Mouse (Mus musculus) lung, postnatal 25 days (tissue): ENCODE data around the gene Nt5c.
"Not testable (repeated sequence)": the region's sequence is repeated elsewhere in the genome, so short reads cannot be mapped to it uniquely, and the experiment has no call there.

Experiments used
- DNase-seq: peaks from one replicate; pipeline ENCODE4 v3.0.0; 2022; ENCODE audit warnings: low spot score

The Nt5c gene

GRCm38 (mm10) chr11:115464851-115465250 is 26.8 kb downstream of the Nt5c start:
- no peak for DNase-seq

DNA sequence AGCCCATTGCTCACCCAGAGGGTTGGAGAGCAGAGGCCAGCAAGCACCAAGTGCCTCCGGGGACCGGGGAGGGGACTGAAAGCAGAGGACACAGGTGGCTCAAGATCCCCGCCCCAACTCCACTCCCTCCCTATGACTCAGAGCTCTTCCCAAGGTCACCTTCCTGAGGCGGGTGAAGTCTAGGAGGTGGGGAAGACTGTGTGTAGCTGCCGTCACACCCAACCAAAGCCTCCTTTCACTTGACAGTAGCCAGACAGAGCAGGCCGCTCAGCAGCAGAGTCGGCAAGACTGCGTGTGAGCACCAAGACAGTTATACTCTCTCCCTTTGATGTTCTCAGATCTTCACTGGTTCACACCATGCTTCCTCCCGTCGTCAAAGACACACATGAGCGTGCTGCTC is 28.3 kb downstream of the Nt5c start:
- no peak for DNase-seq

DNA sequence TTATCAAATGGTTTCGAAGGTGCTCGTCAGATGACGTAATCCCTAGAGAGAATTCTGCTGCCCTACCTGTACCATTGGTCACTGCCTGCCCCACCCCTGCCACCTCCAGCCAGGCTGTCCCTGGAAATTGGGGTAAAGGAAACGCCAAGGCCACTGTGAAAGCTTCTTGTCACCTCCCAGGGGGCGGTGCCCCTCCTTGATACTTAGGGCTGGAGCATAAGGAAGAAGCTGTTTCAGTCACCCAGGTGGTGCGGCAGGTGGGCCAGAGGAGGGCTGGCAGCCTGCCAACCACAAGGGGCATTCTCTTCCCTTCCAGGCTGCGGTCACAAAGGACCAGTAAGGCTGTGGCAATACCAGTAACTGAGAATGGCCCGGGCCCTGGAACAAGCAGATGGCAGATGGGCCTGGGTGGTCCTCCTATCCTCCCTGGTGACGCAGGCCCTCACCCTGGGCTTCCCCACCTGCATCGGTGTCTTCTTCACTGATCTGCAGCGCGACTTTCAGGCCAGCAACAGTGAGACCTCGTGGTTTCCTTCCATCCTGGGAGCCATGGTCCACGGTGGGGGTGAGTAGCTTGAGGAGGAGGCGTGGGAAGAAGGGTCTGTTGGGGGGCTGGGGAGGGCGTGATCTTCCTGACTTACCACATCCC is 29.3 kb downstream of the Nt5c start, which contains the start of gene Slc16a5:
Slc16a5 (plus strand) TSS at position 232 of the 649 bp plus-strand sequence.
- DNase-seq: no peak

- no peak for DNase-seq
Observed at GRCm38 (mm10) chr11:115461846-115462242, 29.8 kb downstream of the Nt5c start.

DNA sequence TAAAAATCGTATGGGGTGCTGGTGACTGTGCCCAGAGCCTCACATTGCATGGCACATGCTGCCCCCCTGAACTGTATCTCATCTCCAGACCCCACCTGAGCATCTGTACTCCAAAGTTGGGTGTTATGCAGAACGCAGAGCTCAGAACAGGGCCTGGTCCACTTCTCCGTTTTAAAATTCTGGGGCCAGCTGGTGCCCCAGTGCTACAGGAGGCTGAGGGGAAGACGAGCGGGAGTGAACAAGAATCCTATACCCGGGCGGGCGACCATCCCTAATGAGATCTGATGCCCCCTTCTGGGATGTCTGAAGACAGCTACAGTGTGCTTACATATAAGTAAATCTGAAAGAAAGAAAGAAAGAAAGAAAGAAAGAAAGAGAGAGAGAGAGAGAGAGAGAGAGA is 30.7 kb downstream of the Nt5c start:
- no peak for DNase-seq

- no peak for DNase-seq
Observed at GRCm38 (mm10) chr11:115457405-115457804, 34.3 kb downstream of the Nt5c start.

GRCm38 (mm10) chr11:115456182-115456581 is 35.5 kb downstream of the Nt5c start:
- no peak for DNase-seq

GRCm38 (mm10) chr11:115455619-115456018 is 36.0 kb downstream of the Nt5c start:
- DNase-seq: no peak

DNA sequence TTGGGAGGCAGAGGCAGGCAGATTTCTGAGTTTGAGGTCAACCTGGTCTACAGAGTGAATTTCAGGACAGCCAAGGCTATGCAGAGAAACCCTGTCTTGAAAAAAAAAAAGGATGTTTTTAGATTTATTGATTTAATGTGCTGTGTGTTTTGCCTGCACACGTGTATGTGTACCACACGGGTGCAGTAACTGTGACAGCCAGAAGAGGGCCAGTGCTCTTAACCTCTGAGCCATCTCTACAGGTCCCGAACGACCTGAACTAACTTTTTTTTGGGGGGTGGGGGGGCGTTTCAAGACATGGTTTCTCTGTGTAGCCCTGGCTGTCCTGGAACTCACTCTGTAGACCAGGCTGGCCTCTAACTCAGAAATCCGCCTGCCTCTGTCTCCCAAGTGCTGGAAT is 36.8 kb downstream of the Nt5c start:
- not testable (repeated sequence) for DNase-seq

GRCm38 (mm10) chr11:115453306-115453705 is 38.4 kb downstream of the Nt5c start:
- no peak for DNase-seq

DNA sequence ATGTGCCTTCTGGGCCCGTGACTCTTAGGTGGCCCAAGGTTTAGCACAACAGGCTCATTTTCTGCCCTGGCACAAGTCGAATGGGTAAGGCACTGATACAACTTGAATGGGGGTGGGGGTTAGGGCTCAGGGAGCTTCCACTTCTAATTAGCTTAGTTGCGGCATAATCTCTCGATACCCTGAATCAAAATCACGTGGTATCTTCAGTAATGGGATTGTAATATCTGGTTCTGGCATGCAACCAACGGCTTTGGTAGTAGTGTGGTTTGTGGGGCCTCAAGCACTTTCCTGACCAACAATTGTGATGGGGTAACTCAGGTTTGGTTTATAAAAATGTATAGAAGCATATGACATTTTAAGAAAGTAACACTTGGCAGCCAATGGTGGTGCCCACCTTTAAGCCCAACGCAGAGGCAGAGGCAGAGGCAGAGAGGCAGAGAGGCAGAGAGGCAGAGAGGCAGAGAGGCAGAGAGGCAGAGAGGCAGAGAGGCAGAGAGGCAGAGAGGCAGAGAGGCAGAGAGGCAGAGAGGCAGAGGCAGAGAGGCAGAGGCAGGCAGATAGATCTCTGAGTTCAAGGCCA is 39.3 kb downstream of the Nt5c start:
- DNase-seq: no peak

GRCm38 (mm10) chr11:115451781-115452241 is 39.9 kb downstream of the Nt5c start:
- no peak for DNase-seq

- DNase-seq: no peak
Observed at GRCm38 (mm10) chr11:115450176-115450575, 41.5 kb downstream of the Nt5c start.

GRCm38 (mm10) chr11:115448998-115449397 is 42.7 kb downstream of the Nt5c start:
- DNase-seq: no peak

- DNase-seq: no peak
Observed at GRCm38 (mm10) chr11:115448075-115448474, 43.6 kb downstream of the Nt5c start.

- no peak for DNase-seq
Observed at GRCm38 (mm10) chr11:115447321-115447885, 44.3 kb downstream of the Nt5c start.

DNA sequence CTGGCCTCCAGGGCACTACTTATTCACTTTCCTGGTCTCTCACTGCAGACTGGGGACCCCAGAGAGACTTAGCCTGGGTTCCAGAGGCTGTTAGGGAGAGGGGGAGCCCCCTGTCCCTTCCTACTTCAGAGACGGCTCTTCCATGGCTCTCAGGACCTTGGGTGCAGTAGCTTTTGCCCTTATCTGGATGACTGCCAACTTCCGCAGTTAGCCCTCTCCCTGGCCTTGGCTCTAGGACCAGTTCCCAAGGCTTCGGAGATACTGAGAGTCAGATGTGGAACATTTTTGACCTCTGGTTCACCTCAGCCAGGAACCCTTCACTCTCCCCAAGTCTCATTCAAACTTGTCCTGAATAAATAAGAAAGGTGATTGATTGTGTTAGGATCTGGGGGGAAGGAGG is 44.8 kb downstream of the Nt5c start:
- DNase-seq: no peak

DNA sequence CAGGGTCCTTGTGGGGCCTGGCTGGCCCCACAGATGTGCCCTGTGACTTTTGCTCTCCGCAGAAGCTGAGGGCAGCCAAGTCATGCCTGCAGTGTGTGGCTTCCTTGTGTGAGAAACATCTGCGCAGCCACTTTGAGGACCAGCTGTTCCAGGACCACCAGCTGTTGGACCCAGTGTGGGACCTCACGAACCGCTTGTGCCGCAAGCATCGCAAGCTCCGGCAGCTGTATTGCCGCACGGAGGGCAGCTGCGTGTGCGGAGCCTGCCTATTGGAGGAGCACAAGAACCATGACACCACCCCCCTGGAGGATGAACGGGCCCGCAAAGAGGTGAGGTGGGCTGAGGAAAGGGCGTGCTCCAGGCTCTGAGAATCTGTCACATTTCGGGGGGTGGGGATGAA is 50.2 kb downstream of the Nt5c start:
- no peak for DNase-seq
